Mouse (Mus musculus) frontal cortex, adult 2 months (tissue): Measurements from ENCODE around the gene Catsper3. TPM values are rescaled to one million over a fixed set of nuclear protein-coding genes. Genes with fewer than 3 reads are reported as not detected.

Source experiments
- DNase-seq, 2 experiments: peaks; one replicate each; pipeline ENCODE4 v3.0.0; 2022; ENCODE audit warnings: low spot score in 1 of 2; ENCODE audit errors: extremely low spot score in 1 of 2
- polyA plus RNA-seq: library from polyadenylated mRNA; depleted of rRNA; stranded (reverse); fragments of >200 nt; gene quantifications from 2 replicates; pipeline ENCODE4 v1.2.3, GENCODE M21; 2012

The Catsper3 gene
- polyA plus RNA-seq, 1 experiment, result 0.54 TPM

DNA sequence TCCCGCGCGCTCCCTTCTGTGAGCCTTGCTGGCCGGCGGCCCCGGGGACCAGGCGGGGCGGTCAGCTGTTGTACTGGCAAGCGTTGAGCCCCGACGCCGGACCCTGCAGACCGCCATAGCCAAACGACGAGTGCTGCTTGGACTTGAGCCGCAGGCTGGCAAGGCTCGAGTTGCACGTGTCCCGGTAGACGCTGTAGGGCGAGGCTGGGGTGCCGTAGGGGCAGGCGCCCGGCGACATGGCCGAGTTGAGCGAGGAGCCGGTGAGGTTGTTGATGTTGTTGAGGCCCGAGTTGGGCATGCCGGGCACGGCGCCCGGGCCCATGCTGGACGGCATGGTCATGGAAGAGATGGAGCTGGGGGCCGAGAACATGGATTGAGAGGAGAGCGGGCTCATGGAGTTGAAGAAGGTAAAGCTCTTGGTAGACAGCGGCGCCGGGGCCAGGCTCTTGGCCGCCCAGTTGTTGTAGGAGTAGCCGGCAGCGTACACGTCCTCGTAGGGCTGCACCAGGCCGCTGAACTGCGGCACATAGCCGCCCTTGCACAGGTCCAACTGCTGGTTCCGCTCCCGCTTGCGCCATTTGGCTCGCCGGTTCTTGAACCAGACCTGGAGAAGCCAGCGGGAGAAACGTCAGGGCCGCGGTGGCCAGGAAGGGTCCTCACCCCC lies 41.8 kb downstream of the Catsper3 start:
- no peak for DNase-seq

DNA sequence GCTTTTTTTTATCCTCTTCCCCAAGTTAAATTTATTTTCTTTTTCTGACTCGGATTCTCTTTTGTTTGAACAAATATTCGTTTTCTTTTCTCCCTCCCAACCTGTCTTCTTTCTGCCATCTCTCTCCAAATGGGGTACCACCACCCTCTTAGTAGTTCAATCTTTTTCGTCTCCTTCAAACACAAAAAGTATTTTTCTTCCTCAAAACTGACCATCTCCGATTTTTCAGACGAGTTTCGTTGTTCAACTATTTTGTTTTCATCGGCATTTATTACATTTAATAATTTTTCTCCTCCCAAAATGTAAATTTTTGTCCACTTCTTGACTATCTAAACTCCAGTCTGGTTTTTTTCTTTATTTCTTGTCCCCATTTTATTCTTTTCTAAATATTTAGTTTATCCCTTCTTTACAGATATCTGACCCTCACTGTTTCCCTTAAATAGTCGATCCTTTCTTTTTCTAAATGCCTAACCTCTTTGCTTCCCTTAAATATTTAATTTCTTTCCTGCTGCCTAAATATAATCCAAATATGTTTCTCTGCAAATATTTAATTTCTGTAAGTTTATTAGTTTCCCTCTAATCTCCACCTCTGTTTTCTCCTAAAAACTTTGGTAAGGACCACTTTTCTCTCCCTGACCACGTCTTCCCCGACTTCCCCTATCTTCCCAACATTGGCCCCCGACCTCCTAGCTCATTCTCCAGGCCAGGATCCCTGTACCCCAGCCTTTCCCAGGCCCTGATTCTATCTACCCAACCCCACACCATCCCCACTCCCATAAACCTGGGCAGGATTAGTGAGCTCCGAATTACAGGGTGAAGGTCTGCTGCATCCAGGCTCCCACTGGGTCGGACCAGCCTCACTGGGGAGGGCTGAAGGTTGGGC lies 42.7 kb downstream of the Catsper3 start:
- DNase-seq, result no peak

DNA sequence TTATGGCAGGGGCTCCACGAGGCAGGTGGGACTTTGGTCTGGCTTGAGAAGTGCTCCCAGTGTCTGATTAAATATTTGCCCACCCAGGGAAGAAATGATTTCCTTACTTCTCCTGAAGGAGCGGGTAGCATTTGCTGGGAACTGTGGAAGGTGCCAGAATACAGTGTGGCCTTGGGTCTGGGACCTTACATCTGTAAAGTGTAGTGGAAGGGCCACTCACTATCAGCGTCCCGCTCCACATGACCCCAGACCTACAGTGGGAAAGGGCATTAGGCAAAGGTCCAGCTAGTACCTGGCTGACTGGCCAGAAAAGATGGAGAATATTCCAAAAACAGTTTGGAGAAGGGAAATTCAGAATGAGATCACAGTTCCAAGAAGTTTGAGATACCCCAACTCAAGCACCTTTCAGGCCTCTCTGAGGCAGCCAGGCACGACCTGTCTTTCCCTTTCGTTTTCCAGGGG lies 43.3 kb downstream of the Catsper3 start:
- no peak for DNase-seq

DNA sequence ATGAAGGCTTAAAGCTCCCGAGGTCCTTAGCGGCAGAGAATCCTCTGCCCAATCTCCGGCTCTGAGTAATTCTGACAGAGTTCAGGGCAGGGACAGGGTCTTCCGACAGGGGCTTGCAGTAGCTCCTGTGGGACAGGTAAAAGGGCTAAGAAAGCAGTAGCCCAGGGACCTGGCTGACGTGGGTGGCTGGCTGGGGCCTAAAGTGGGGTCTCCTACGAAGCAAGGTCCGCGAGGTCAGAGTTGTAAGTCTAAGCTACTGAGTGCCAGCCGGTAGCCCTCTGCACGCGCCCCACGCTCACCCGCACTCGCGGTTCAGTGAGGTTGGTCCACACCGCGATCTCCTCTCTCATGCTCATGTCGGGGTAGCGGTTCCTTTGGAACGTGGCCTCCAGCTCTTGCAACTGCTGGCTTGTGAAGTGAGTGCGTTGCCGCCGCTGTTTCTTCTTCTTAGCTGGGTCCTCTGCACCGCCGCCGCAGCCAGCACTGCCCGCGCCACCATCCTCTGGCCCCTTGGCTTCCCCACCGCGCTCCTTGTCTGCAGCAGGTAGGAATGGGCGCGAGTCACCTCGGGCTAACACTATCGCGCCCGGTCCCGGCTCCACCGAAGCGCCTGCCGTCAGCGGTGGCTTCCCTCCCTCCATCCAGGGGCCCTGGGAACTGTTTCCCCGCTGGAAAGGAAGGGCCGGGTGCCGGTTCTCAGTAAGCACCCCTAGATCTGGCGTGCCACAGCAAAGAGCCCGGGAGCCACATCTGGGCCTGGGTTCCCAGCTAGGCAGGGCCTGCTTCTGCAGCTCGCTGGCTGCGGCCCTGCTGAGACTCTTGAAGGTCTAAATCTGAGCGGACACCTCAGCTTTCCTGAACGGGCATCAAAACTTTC lies 44.0 kb downstream of the Catsper3 start:
- DNase-seq, result no peak

DNA sequence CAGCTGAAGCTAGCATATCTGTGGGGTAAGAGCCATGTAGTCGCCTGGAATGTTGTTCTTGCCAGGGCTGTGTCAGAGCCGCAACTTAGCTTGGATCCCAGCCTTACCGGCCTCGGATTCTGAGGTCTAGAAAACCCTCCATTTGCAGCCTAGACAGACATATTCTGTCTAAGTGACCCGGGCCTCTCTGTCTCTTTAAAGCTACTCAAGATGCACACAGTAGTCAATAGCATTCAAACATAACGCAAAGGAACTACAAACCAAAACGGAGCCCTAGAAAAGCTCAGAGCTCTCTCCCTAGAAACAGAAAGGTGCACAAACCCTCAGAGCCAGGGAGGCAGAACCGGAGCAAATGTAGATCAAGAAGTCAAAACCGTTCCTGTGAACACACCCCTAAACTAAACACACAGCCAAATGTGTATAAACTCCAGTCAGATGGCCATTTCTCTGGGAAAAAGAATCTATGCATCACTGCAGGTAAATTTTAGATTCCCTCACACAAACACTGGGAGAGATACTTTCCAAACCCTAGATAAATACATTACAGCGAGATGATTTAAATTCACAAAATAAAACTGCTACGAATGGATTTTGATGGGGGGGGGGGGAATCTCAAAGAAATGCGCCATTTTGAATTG lies 44.8 kb downstream of the Catsper3 start:
- DNase-seq, result no peak

DNA sequence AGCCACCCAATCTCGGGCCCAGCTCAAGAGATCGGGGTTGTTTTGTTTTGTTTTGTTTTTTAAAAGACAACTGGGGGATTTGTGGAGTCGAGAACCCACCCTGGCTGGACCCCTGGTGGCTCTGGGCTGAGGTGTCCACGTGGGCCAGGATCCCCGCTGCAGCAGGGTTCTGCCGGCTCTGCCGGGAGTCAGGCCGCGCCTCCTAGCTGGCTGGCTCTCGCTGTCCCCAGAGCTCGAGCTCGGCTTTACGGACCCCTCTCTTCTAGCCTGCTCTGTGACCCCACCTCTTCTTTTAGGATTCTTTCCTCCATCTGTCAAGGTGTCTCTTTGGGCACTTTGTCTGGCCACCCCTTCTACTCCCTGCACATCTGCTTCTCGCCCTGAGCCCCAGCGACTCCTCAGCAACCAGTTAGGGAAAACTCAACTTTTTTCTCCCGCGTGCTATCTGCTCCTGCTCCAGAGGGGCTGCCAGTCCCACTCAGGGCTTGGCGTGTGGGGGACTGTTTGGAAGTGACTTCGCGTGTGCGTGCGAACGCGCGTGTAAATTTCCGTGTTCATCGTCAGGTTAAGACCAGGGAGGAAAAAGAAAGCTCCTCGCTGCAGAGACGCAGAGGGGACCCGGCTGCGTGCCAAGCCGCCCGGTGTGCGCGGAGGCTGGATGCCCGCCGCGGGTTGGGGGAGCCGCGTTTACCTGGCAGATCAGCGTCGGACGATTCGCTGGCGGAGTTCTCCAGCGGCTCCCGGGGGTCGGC lies 45.9 kb downstream of the Catsper3 start:
- no peak for DNase-seq

DNA sequence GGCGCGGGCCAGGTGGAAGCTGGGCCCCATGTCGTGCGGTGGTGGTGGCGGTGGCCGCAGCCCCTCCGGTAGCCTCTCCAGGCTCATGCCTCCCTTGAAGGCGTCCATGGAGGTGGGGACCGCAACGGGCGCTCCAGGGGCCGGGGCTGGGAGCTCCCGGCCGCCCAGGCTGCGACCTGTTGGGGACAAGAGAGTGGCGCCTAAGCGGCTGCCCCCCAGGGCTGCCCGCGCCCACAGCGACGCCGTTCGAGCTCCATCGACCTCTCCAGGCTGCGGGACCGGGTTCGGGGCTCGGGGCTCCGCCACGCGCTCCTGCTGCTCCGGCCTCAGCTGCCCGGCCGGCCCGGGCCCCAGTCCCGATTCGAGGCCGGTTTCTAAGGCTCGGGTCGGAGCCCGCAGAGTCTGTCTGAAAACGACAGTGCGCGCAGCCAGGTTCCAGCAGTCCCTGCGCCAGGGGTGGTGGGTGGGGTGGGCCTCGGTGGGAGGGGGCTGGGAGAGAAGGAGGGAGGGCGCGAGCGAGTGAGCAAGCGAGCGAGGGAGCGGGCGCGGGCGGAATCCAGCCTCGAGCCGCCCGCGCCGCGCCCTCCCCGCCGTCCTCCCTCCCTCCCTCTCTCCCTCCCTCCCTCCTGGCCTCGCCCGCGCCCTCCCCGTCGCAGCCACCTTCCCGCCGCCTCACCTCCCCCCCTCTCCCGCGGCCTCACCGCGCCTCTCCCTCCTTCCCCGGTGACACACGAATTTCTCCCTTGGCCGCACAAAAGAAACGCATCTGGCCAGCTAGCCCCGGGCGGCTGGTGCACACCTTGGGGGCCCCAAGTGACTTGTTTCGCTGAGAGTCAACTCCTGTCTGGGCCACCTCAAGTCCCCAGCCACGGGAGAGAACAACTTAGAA lies 46.7 kb downstream of the Catsper3 start:
- DNase-seq, result no peak

DNA sequence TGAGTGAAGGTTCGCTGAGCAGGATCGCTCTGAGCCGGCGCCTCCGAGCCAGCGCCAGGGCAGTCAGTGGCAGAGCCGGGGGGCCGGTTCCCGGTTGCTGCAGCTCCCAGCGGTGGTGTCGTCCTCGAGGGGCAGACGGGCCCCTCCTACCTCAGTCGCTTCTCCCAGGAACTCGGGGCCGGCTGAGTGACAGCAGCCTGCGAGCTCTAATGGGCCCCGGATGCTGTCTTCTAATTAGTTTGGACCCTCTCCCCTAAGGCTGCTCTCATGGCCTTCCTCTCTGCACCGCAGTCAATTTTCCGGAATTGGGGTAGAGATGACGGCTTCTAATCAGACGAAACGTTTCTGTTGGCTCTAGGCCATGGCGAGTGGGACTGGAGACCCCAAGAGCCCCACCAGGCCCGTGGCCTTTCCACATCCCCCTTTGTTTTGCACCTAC lies 47.4 kb downstream of the Catsper3 start:
- no peak for DNase-seq

DNA sequence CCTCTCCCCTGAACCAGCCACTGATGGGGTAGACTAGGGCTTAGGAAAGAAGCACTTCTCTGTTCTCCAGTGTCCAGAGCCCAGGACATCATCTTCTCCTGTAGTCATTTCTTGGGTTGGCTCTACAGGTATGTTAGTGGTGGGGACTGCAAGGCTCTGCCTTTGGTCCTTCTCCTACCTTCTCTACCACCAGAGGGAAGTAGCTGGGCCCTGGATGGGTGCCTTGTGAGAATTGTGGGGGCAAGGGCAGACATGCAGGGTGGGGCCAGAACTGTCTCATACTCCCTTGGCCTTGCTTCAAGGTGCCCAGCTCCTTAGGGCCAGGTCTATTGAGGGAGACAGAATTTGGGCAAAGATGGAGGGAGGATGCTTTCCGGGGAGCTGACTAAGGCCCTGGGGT lies 48.2 kb downstream of the Catsper3 start:
- DNase-seq, result no peak

DNA sequence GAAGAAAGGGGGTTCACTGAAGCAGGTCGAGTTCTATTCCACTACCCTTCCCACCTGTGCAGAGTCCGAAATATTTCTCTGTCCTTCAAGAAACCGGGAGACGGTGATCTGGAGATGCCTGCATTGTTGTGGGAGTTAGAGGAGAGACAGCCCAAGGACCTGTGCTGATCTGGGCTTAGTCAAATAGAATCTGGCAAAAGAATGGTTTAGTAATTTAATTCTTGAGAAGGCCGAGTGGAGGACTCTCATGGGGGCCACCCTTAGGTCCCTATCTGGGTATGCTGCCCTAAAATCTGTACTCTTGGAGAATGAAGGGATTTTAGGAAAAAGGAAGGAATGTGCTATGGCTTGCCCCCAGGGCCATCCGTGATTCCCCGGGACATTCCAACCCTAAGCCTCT lies 49.6 kb downstream of the Catsper3 start:
- no peak for DNase-seq

DNA sequence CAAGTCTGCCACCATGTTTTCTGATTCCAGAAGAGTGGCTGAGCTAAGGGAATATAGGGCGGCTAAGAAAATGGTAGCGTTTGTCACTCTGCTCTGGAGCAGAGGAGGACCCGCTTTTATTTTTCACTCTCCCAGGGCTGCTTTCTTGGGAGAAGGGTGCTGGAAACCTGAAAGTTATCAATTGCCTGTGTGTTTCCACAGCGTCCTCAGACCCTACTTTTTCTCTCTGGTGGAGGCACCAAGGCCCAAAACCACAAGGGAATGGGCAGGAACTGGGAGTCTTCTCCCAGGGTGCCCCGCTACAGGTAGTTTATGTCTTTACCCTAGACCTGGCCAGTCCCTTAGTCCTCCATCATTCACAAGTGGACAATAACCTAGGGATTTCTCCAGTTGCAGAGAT lies 50.3 kb downstream of the Catsper3 start:
- DNase-seq, result no peak

DNA sequence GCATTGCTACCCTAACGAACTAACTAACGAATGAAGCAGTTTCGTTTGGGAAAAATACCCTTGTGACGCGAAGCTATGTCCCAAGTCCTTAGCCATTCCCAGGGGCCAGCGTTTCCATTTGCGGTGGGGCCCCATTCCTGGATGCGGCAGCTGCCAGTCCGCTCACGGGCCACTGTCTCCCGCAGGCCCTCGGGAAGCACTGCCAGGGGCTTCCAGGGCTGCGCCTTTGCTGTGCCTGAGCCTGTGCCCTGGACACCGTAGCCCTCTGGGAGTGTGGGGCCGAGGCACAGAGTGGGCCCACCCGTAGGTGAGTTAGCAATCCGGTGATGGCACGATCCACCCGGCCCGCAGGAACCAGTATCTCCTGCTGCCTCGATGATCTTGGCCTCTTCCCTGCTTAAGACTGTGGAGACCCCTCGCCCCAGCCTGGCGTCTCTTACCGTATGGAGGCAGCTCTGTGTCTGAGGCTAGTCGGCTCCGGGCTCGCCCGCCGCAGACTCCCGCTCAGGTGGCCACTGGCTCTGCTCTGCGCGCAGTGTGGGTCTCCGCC lies 51.3 kb downstream of the Catsper3 start:
- DNase-seq, result no peak

DNA sequence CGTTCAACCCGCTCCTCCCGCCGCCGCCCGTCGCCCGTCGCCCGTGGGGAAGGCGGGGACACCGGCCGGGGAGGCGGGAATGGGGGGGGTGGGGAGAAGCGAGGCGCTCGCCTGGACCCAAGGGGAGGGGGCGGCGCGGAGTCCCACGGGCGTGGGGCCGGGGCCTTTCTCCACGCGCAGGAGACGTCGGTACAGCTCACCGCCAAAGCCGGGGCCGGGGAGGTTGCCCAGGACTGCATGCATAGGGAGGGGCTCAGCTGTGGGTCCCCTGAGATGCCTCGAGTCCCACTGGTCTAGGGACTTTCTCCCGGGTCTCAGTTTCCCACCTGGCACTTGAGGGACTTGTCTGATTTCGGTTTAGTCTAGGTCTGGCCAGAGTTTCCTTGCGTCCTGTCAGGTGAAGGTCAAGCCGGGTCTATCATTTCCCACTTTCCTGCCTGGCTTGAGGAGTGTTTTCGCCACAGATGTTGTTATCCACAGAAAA lies 51.8 kb downstream of the Catsper3 start, which contains the start of gene Pitx1:
Gene Pitx1, minus strand, starts transcription at position 51 of the 484 bp plus-strand sequence.
- DNase-seq, result no peak

DNA sequence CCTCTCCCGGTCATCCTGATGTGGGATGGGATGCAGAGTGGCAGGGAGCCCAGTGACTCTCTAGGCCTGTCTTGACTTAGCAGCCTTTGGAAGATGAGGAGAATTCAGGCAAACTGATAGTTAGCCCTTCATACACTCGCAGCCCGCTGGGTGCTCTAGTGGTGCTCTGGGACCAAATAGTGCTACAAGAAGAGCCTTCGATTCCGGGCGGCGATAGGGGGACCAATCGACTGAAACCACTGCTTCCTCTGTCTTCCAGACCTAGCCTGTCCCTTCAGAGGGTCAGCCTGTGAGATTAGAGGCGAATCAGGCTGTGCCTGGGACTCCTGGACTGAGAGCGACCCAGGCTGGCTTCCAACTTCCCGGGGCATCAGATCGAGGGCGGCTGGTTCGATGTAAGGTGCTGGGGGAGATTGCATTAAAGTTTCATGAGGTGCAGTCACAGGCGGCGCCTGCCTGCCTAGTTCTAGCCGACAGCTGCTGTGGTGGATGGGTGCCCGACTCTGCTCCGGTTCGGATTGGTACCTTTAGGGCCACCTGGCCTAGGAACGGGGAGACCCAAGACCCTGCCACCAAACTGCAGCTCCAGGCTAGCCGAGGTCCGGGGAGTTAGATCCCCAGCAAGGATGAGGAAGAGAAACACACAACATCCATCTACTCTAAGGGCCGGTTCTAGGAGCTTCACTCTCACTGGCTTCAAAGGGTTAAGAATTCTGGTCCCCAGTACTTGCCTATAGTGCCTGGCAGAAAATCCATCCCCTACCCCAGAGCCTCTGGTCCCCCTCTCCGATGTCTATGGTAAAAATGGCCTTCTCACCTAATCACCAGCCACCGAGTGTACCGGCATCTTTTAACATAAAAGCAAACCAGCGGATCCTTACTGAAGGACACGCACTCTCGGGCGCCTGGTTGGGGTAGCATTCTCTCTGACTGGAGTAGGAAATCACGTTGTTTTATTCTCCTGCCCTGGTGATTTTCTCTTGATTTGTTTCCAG lies 52.7 kb downstream of the Catsper3 start:
- DNase-seq, result no peak

DNA sequence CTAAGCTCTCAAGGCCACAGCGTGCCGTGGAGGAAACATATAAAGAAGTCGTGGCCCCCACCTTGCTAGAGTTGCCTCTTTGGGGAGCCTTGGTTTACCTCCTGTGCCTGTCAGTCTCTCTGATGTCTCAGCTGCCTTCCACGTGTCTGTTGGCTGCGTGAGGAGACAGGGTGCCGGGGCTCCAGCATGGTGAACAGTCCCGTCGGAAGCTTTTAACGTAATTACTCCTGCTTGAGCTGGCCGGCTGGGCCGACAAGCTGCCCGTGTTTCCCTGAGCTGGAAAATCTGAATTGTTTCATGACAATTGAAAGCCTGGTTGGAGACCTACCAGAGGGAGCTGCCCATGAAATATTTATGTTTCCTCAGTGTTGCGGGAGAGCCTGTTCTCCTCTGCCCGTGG lies 55.9 kb downstream of the Catsper3 start:
- DNase-seq, result no peak

DNA sequence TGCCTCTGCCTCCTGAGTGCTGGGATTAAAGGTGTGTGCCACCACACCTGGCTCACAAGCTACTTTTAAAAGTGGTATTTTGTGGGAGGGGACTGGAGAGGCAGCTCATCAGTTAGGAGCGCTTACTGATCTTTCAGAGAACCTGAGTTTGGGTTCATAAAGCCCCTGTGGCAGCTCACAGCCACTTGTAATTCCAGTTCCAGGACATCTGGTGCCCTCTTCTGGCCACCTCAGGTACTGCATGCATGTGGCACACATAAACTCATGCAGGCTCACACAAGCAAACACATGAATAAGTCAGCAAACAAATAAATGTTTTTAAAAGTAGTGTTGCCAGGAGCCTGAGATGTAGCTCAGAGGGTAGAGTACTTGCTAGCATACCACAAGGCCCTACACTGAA lies 59.3 kb downstream of the Catsper3 start:
- DNase-seq, result no peak

DNA sequence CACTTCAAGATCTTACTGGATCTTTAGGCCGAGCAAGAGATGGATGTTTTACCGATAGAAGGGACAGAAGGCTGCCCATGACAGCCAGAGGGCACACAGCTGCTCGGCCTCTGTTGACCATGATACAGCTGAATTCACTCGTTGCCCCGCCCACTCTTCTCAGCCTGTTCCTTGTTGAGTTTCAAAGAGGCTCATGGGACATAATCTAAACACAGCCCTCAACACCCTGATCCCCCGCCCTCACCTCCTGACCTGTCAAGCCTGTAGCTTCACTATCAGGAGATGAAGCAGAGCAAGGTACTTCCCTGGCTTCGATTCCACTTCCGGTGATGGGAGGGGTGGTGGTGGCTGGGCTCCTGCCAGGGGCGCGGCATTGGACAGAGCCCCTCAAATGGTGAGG lies 63.4 kb downstream of the Catsper3 start:
- DNase-seq, result no peak
